Mouse (Mus musculus) kidney, adult 2 months (tissue): ENCODE results near the gene Ppt1.

Experiments
- CTCF ChIP-seq: fragments of 200-500 bp; conservative IDR thresholded peaks from 2 replicates; pipeline ENCODE4 v1.5.1; 2011; ENCODE audit warnings: low read depth, mild to moderate bottlenecking, control low read depth, low read length, moderate library complexity, mixed read lengths; ENCODE audit not compliant: insufficient read depth, insufficient read length
- POLR2A ChIP-seq: fragments of 200-500 bp; IDR thresholded peaks from one replicate; pipeline ENCODE4 v1.6.1; 2011; ENCODE audit warnings: low read depth, low read length, control low read depth

- TF ChIP-seq POLR2A = no peak
- 0 out of 2 replicates have a peak, but pooled peaks have one; percentile 22 for TF ChIP-seq CTCF
Observed at GRCm38 (mm10) chr4:122857909-122858308, 21.9 kb downstream of the Ppt1 start.
